In the genomic region with DNA sequence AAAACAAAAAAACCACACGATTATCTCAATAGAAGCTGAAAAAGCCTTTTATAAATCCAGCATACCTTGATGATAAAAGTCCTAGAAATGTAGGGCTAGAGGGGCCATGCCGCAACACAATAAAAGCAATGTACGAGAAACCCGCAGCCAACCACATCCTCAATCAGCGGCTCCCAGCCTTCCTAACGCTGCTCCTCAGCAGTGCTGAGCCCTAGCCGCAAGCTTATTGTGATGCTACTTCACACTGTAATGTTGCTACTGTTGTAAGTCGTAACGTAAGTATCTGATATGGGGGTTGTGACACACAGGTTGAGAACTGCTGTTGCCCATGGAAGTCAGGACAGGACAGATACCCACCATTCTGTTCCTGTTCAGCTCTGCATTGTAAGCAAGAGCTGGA, we compare ENCODE assay signal across 19 mouse cellular contexts. TPM values are rescaled to one million over a fixed set of nuclear protein-coding genes. Genes with fewer than 3 reads are reported as not detected.
DNase-seq lines count a peak whose midpoint lies in the region; ATAC-seq and TF ChIP-seq lines count a peak whose summit lies in the region.
"Had no signal": no experiment of that assay in that cellular context is flagged by ENCODE, and none has a peak within 500 bp of the region (broad histone marks: within the 10 kb centered on the region; RNA-seq: fewer than 3 reads in every experiment).

No protein-coding gene starts in this region.

- no peak overlapping the region for H3K27ac ChIP-seq in heart, embryonic 10.5 days
- no peak overlapping the region for H3K27ac ChIP-seq in kidney, adult 2 months (ENCODE audit: insufficient read depth, low read depth, low read length)
- H3K27ac ChIP-seq: embryonic facial prominence, embryonic 12.5 days; forebrain, embryonic 15.5 days; heart, embryonic 15.5 days; hindbrain, embryonic 10.5 days; hindbrain, embryonic 14.5 days had no signal

- no peaks in the 10 kb centered on the region for H3K9me3 ChIP-seq in heart, embryonic 10.5 days
- H3K9me3 ChIP-seq: embryonic facial prominence, embryonic 12.5 days; forebrain, embryonic 15.5 days; heart, embryonic 15.5 days had no signal

- no peak for TF ChIP-seq CTCF in kidney, adult 2 months (conservative IDR thresholded peaks at IDR 0.05; ENCODE audit: insufficient read depth, insufficient read length, low read depth, low read length)

- peak; percentile 66 for DNase-seq in heart, embryonic 10.5 days (ENCODE audit: low spot score)
- no peak for DNase-seq in heart, postnatal 4 days
- DNase-seq in CD8-positive naive resting alpha-beta T cell, adult 2 months (ENCODE audit: low read depth in 2 of 2, low spot score in 2 of 2), result peak; percentile 10 to 23
- DNase-seq in thymus, postnatal 4 days, result peak; percentile 16
- DNase-seq in kidney, adult 2 months, result no peak
- no peak for DNase-seq in MN1 (ENCODE audit: low spot score)
- DNase-seq: adrenal gland, postnatal 10 days; cerebellum, adult 11 months; cerebellum, adult 8-10 months; cerebellum, postnatal 14 days; gastrocnemius, postnatal 36 days; heart, adult 18-20 months; heart, postnatal 14 days had no signal

- no peaks in the 10 kb centered on the region for H3K27me3 ChIP-seq in heart, embryonic 10.5 days (ENCODE audit: insufficient read depth, poor library complexity, severe bottlenecking)
- no peaks in the 10 kb centered on the region for H3K27me3 ChIP-seq in kidney, adult 2 months (replicated peaks; ENCODE audit: control insufficient read depth, insufficient read depth, low read length)
- H3K27me3 ChIP-seq: embryonic facial prominence, embryonic 12.5 days; forebrain, embryonic 15.5 days; heart, embryonic 15.5 days had no signal

- H3K4me3 ChIP-seq in heart, embryonic 10.5 days, result no peak overlapping the region
- no peak overlapping the region for H3K4me3 ChIP-seq in kidney, adult 2 months (ENCODE audit: insufficient read depth, low read depth, low read length)
- H3K4me3 ChIP-seq: embryonic facial prominence, embryonic 12.5 days; forebrain, embryonic 15.5 days; heart, embryonic 15.5 days; hindbrain, embryonic 10.5 days had no signal

- 92% methylated on average over 9 of the region's 9 CpGs for WGBS in heart, embryonic 10.5 days
- 93% methylated on average over 9 of the region's 9 CpGs for WGBS in kidney, adult 2 months

- TF ChIP-seq POLR2A in kidney, adult 2 months (IDR thresholded peaks at IDR 0.05; ENCODE audit: low read depth, low read length), result no peak

- no peaks in the 10 kb centered on the region for H3K4me1 ChIP-seq in heart, embryonic 10.5 days
- H3K4me1 ChIP-seq in kidney, adult 2 months (ENCODE audit: control insufficient read depth, insufficient read depth, low read length), result peaks cover 8% of the 10 kb centered on the region; the same call in 1 of the 2 replicates
- H3K4me1 ChIP-seq: embryonic facial prominence, embryonic 12.5 days; forebrain, embryonic 15.5 days; heart, embryonic 15.5 days; hindbrain, embryonic 10.5 days had no signal

- ATAC-seq in megakaryocyte progenitor cell, adult 5-6 weeks (replicated peaks; ENCODE audit: poor library complexity), result peak; percentile 42; the same call in 1 of the 2 replicates
- ATAC-seq: forebrain, embryonic 15.5 days had no signal

- peaks cover 45% of the 10 kb centered on the region for H3K36me3 ChIP-seq in heart, embryonic 10.5 days
- H3K36me3 ChIP-seq in kidney, adult 2 months (ENCODE audit: control insufficient read depth, insufficient read depth, low read length), result no peaks in the 10 kb centered on the region; the same call in 1 of the 2 replicates
- H3K36me3 ChIP-seq: forebrain, embryonic 15.5 days had no signal

RNA-seq across cellular contexts. Expression of gene Tfcp2, which starts 12.4 kb away (rescaled TPM):
- 22.4 TPM in 2 replicates for polyA plus RNA-seq in heart, embryonic 10.5 days (2016; fragmentation: Nextera tagmentation; extraction: Ambion mirVana)
- total RNA-seq in heart, postnatal 4 days (2021), result 10 to 100 TPM; 14.4 to 14.6 TPM
- 4.7 and 5.8 TPM in 2 replicates for total RNA-seq in megakaryocyte progenitor cell, adult 5-6 weeks (2015)
- 6.0 and 9.2 TPM in 2 replicates for total RNA-seq in megakaryocyte progenitor cell, adult 5-6 weeks (2017)
- polyA plus RNA-seq in kidney, adult 2 months (2012; rRNA removed), result 18.7 and 20.6 TPM in 2 replicates

RNA-seq across cellular contexts. Expression of gene Csrnp2, which starts 44.1 kb away (rescaled TPM):
- polyA plus RNA-seq in heart, embryonic 10.5 days (2016; fragmentation: Nextera tagmentation; extraction: Ambion mirVana), result 11.6 and 13.6 TPM in 2 replicates
- 1 to 10 TPM; 5.9 to 6.5 TPM for total RNA-seq in heart, postnatal 4 days (2021)
- 1.5 and 1.6 TPM in 2 replicates for total RNA-seq in megakaryocyte progenitor cell, adult 5-6 weeks (2015)
- 1.7 and 2.7 TPM in 2 replicates for total RNA-seq in megakaryocyte progenitor cell, adult 5-6 weeks (2017)
- polyA plus RNA-seq in kidney, adult 2 months (2012; rRNA removed), result 2.6 and 2.7 TPM in 2 replicates

Comparison
In these comparisons a context has a peak if more than half of its experiments do, and no peak if none do; other contexts are left out.
1. DNase-seq: peak in heart, embryonic 10.5 days (single experiment), CD8-positive naive resting alpha-beta T cell, adult 2 months (2 of 2) and thymus, postnatal 4 days (single experiment); none in heart, postnatal 4 days (single experiment), kidney, adult 2 months (single experiment) and MN1 (single experiment).